Mouse (Mus musculus): ENCODE data around the gene Slc12a9.

Slc12a9 gene

DNA sequence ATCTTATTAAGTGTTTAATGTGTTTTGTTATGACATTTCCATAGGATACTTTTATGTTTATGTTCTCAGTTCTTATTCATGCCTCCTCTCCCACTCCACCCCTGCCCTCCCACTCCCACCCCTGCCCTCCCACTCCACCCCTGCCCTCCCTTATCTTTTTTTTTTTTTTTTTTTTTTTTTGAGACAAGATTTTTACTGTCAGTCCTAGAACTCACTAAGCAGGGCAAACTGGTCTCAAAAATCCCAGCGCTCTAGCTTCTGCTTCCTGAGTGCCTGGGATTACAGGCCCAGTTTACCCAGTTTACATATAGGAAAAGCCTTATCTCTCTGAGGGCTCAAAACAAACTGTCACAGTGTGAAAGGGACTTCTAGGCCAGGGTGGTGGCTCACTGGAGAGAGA lies 13.0 kb upstream of the Slc12a9 start:
- no peak for DNase-seq

DNA sequence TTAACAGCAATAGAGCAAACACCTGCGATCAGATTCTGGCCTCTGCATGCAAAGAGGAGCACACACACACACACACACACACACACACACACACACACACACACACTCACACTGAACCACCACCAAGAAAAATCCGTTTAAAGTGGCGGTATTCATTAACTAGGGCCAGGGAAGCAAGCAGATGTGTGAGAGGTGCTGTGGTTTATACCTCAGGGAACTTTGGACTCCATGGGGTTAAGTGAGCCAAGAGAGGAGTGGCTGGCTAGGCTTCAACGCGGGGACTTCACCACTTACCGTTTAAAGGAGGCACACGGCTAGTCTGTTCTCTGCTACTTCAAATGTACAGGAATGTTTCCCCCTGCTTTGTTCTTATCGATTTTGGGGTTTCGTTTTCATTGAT lies 12.4 kb upstream of the Slc12a9 start:
- DNase-seq, result no peak

DNA sequence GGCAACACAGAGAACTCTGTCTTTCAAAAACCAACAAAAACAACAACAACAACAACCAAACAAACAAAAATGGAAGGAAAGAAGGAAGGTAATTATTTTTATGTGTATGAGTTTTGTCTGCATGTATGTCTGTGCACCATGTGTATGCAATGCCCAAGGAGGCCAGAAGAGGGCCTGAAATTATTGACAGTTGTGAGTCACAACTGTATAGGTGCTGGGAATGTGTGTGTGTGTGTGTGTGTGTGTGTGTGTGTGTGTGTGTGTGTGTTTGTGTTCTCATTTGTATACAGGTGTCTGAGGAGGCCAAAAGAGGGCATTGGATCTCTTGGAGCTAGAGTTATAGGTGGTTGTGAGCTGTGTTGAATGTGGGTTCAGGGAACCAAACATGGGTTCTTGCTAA lies 10.5 kb upstream of the Slc12a9 start:
- no peak for DNase-seq

DNA sequence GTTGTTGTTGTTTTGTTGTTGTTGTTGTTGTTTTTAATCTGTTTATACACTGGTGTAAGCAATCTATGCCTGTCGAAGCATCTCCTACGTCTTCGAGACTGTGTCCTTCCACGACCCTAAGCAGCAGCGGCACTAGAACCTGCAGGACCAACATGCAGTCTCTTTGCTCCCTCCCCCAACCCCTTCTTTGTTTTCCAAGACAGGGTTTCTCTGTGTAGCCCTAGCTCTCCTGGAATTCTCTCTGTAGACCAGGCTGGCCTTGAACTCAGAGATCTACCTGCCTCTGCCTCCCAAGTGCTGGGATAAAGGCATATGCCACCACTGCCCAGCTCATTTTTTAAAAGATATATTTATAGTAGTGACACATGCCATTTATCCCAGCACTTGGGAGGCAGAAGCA lies 10.0 kb upstream of the Slc12a9 start:
- no peak for DNase-seq

DNA sequence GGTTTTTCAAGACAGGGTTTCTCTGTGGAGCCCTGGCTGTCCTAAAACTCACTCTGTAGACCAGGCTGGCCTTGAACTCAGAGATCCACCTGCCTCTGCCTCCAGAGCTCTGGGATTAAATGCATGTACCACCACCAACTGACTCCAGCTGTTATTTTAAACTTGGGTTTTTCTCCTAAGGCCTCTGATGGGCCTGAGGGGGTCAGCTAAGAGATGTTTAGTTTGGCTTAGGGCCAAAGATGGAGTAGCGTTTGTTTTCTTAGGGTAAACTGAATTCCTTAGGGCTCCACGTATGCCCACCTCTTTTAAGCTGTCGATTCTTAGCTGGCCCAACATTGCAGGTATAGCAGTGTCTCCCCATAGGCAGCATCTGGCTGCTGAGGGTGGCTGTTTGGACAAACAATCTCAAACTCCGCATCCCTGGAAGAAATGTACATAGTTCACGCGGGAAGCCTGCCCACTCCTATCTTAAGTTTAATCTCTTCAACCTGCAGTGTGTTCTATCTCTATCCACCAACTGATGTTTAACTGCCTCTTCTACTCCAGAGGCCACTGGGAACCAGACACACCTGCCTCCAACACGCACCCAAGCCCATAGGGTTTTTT lies 9.1 kb upstream of the Slc12a9 start:
- no peak for DNase-seq

DNA sequence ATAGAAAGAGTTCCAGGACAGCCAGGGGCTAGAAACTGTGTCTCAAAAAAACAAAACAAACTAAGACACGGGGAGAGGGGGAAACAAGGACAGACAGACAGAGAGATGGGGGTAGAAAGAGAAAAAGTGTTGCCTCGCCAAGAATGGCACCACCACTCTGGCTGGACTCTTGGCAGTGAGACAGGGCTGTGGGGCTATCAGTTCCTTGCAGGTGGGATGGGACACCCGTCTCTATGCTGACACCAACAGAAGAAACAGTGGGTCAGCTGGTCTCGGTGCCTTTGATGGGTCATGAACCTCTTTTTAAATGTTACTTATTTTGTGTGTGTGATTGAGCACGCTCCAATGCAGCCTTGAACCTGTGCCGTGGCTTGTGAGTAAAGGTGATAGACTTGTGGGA lies 6.8 kb upstream of the Slc12a9 start:
- no peak for DNase-seq

DNA sequence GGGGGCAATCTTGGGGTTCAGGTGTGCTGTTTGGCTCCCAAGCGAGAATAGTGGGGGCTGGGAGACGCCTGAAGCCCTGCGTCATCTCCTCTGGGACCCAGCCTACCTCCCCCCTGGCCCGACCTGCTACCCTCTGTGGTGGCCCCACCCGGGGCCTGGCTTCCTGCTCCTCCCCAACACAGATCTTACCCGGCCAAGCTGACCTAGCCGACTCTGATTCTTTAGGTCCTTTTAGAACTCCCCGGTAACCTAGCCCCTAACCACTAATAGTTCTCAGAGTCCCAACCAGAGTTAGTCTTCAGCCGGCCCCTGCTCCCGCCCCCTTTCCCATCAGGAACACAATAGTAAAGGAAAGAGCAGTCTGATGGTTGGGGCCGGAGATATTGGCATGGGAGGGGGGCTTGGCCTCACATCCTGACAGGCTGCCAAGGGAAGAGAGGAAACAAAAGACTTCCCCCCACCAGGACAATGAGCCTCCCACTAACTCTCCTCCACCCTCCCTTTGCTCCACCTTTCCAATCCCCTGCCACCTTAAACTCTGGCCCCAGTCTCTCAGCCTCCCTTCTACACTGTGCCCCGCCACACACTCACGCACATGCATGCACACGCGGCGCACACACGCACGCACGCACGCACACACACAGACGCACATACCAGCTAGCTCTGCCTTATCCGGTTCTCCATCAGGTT lies 6.0 kb upstream of the Slc12a9 start:
- DNase-seq, result peak; percentile 67 to 68

DNA sequence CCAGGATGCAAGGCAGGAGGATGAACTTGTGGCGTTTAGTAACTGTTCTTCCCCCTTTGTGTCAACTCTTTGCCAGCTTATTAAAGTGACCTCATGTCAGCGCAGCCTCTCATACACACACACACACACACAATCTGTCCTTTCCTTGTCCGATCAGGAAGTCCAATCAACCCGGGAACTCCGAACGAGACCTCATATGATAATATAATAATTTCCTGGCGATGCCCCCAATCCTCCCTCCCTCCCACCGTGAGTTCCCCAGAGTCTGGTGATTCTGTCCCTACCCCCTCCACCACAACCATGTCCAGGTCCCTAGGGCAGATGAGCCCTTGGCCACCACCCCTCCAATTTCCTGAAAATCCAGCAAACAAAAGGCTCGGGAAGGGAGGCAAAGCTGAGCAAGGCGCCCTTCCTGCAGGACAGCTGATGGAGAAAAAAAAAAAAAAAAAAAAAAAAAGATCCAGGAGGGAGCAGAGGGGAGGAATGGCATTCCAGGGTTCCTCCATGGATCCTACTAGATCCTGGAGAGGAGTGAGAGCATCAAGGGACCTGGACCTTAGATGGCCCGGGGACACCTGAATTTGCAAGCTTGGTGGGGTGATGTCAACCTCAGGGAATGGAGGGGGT lies 5.4 kb upstream of the Slc12a9 start:
- peak; percentile 72 to 79 for DNase-seq

DNA sequence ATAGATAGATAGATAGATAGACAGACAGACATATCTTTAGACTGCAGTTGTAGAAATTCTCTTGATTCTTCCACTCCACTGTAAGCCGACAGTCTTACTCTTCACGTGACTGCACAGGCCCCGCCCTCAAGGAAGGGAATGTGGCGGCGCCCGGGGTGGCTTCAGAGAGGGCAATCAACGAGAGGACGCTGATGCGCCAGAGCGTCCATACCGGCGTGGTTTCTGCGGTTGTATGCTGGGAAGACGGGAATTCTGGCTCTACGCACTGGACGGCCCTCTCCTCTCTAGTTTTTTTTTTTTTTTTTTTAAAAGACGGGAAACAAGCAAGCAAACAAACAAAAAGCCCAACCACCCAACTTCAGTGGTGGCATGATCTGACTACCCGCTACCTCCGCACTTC lies 4.9 kb upstream of the Slc12a9 start:
- DNase-seq, result peak; percentile 95 to 97

DNA sequence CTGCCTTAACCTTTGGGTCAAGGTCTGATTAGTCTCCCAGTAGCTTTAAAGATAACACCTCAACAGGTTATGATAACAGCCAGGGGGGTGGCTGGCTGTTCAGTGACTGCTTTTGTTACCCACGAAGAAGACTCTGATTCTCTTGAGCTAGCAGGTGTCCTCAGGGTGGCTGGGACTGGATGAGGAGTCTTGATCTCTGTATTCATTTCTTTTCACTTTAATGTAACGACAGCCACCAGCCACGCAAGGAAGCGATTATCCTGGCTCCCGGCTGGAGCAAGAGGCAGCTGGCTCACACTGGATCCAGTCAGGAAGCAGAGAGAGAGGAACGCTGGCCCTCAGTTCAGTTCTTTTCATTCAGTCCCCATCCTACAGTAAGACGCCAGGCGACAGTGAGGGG lies 3.8 kb upstream of the Slc12a9 start:
- no peak for DNase-seq

DNA sequence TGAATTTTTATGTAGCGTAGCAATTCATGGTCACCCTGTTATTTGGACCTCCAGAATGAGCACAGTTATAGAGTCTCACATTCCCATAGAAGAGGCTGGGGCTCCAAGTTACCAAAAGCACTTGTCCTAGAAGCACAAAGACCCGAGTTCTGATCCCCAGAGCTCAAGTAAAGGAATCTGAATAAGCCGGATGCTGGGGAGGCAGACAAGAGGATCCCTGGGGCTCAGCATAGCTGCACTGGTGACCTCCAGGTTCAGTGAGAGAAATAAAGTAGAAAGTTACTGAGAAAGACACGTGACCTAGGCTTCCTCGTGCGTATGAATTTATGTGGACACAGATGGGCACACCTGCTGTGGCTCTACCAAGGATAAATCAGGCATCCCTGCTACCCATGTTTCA lies 1.7 kb upstream of the Slc12a9 start:
- DNase-seq, result no peak

DNA sequence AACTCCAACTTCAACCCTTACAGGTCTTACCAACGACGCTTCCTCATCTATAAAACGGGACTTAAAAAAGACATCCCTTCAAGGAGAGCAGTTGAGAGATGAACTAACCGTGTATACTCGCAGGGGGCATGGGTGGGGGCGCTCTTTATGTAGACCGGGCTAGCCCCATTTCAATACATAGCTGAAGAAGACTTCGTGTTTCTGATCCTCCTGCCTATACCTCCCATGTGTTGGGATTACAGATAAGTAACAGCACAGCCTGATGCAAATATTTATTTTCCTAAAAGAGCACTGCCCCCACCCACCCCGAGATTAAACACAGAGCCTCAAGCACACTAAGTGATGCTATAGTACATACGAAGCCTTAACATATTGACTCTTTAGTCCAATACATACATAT lies 920 bp upstream of the Slc12a9 start:
- DNase-seq, result no peak

DNA sequence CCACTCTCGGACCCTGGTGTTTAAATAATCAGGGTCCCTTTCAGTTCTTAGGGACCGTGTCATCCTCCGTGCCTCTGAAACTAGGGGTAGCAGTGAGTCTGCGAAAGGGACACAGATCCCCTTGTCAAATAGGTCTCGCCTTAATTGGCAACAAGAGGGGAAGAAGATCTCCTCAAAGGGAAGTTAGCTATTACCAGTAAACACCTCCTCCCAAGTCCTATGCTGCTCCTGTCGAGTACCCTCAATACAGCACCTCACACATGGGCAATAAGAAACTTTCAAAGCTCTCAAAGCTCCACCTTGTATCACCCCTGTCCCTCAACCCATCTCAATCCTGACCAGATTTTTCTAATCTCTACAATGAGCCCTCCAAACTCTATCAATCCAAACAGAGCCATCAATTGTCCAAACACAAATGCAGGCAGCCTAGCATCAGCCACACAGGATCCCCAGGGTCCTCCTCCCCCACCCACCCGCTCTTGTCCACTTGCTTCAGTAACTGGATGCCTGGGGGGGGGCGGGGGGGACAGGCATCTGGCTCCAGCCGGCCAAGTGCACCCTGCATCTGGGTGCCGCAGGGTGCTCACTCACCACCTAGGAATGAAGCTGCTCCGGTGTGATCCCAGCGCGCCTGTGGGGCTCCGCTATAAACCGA lies 413 bp downstream of the Slc12a9 start:
- DNase-seq, result no peak

DNA sequence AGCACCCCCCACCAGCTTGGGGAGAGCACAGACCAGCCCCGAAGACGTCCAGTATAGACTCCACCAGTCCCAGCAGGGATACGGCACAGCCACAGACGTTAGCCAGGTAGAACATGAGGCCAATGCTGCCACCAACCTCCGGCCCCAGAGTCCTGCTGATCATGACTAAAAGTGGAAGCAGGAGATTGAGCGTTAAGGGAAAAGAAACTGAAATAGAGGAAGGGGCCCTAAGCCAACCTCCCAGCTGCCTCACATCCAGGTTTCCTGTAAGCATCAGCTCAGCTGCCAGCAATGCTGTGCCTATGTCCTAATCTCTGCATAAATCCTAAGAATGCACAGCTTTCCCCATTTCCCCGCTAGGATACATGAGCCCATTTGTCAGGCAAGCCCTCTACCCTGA lies 2.5 kb downstream of the Slc12a9 start:
- DNase-seq, result no peak

DNA sequence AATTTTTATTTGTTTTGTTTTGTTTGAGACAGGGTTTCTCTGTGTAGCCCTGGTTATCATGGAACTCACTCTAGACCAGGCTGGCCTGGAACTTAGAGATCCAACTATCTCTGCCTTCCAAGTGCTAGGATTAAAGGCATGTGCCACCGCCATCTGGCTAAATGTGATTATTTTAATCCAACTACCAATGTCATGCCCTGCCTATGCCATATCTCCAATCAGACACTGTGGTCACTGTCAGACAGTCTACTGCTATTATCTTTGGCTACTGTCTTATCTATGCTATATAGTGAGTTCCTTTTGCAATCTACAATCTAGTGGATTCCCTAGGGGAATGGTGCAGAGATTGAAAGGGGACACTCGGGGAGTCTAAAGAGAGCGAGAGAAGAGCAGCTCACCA lies 12.4 kb downstream of the Slc12a9 start:
- no peak for DNase-seq

DNA sequence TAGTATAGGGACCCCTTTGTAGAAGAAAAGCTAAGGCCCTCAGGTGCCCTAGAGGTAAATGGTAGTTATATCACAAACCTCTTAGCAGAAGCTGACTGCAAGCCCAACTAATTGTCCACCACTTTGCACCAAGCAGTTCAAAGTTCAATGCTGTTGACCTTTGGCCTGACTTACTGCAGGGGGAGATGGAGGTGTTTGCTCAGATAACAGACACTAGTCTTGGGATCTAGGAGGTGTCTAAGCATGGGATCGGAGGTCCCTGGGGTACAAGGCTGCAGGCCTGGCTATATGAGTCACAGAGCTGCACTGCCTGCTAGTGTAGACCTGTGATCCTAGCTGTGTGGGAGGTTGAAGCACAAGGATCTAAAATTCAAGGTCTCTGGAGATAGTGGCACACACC lies 14.8 kb downstream of the Slc12a9 start:
- no peak for DNase-seq

DNA sequence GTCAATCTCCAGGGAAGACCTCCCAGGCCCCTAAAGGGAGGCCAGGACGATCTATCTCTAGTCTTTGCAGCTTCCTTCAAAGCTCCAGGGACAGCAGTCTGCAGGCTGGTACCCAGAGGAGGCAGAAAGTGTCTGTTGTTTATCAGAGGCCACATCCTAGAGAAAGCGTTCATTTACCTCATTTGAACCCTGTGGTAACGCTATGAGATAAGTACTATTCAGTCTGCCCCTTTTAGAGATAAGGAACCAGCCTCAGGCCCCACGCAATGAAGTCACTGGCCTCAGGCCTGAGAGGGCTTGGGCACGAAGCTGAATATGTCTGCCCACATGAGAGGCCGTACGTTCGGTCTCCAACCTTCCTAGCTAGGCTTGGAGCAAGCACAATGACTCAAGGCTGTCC lies 16.0 kb downstream of the Slc12a9 start:
- DNase-seq, result no peak

DNA sequence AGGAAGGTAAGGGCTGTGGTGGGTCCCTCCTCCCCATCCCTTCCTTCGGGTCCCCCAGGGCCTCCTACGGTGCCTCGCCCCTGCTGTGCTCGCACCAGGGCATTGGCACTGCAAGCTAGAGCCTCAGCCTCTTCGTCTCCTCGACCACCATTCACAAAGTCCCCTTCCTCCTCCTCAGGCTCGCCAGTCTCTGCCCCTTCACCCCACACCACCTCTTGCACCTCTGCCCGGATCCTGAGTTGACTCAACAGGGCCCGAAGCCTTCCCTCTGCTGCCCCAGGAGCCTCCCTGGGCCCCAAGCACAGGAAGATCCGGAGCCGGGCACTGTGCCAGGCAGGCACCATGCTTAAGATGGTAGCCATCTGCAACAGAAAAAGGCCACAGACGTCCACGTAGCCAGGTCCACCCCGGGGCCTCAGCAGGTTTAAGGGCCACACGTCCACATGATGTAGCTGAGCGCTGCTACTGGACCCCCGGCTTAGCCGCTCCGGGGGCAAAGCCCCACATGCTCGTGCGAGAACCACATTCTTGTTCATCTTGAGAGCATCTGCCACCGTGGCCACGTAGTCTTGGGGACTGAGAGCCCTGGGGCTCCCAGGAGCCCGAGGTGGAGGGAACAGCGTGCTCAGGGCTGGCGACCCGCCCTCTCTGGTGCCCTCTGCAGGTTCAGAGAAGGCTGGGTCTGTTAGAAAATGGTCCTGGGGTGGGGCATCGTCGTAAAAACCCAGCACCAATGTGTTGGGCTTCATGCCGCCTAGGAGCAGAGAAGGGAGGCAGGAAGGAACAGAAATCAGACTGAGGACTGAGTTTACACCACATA lies 18.1 kb downstream of the Slc12a9 start:
- peak; percentile 64 to 66 for DNase-seq

DNA sequence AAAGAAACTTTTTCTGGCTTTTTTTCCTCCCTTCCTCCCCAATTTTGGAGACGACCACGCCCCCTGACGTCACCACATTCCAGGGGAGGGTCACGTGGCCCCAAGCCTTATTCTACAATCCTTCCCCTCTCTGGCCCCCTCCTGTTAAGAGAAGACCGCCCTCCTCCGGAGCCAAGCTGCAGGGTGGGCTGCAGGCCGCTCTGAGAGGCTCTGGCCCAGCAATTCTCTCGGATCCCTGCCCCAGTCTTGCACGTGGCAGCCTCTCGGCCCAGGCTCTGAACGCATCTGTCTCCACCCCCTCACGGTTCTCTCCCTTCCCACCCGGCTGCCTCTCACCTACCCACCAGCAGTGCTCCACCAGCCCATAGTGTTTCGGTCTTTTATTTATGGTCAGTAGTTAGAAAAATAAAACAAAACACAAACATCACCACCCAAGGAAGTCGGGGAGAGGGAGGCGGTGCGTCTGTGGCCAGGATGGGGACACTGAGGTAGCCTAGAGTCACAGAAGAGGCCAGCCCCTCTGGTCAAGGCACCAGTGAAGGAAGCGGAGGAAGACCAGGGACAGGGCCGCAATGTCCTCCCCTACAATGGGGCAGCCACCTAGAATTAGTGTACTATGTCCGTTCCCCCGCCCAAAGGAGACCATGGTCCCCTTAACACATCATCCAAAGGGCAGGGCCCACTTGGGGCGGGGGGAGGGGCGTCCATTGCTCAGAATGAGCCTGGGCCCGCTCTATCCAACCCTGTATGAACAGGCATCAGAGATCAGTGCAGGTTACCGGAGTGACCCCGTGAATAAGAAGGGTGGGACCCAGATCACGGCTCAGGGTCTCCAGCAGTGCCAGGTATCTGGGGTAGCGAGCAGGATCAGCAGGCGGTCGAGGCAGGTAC lies 19.0 kb downstream of the Slc12a9 start, which contains the start of gene Trip6:
Gene Trip6 (minus strand): TSS at position 212 of the 891 bp plus-strand sequence.
- DNase-seq, result peak; percentile 70 to 76

DNA sequence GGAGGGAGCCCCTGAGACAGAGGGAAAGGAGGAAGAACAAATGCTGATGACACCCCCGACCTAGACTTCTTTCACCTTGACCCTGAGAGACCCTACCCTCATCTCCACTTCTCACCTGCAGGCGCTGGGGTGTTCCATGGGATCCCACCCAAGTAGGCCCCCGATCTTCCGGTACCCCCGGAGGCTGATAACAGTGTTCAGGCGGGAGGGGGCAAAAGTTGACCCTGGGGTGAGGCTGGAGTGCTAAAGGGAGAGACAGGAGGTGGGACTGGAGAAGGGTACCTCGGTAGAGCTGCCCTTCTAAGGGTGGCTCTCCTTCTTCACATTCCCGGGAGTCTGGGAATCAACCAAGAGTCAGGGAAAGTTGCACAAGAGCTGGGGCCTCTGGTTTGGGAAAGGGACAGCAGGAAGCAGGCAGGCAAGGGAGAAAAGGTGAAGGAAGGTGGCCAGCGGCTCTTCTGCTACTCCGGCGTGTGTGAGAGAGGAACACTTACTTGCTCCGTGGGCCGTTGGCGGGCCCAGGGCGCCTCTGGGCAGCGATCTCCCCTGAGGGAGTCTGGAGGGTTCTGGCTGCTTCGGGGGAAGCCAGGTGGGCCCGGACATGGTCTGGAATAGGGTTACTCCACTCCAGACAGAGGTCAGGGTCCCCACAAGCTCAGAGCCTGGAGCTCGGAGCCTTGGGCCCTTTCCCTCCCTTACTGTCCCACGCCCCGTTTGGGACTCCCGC lies 19.8 kb downstream of the Slc12a9 start:
- DNase-seq, result no peak

DNA sequence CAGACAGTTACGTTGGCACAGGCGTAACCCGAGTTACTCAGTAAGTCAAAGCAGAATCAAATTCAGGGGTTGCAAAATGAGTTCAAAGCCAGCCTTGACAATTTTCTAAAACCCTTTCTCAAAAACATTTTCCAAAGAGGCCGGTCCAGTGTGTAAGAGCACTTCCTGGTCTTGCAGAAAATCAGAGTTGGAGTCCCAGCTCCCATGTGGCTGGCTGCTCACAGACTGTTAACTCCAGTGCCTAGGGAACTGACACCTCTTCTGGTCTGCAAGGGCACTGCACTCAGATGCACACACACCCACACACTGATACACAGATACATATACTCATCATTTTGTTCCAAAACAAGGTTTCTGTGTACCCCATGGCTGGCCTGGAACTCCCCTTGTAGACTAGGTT lies 25.0 kb downstream of the Slc12a9 start:
- peak; percentile 9 to 27 for DNase-seq
